Mouse (Mus musculus): ENCODE measurements around the gene Akap2. TPM values are rescaled to one million over a fixed set of nuclear protein-coding genes. Genes with fewer than 3 reads are reported as not detected.
A peak's percentile ranks its signal among the peaks of the same experiment; 100 is the strongest.

Gene Akap2
- polyA plus RNA-seq, 1 experiment from 2014 or later, result 9.6 TPM

DNA sequence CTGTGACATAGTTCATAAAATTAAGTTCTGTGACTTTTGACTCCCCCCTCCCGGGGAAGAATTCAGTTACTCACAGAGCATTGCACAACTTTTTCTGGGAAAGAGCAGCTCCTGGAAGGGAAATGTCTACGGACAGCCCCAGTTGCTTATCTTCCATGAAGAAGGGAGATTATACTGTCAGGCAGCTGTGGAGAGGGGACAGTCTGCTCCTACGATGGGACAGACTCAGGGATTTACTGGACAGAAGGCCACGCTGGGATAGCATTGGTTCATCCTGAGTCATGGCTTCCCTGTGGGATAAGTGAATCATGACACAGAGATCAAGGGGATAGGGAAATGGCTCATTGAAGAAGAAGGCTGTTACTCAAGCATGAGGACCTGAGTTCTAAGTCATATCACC lies 121.9 kb downstream of the Akap2 start:
- Histone ChIP-seq H3K27ac (ENCODE audit: low read depth, low read length) (no peak overlapping the region), H3K36me3 (ENCODE audit: control insufficient read depth, insufficient read depth) (no peaks in the 10 kb centered on the region), H3K4me1 (replicated peaks; ENCODE audit: control insufficient read depth, insufficient read depth, low read length) (no peaks in the 10 kb centered on the region), H3K4me2 (replicated peaks; ENCODE audit: low read depth) (no peak overlapping the region), H3K4me3 (ENCODE audit: low read depth, low read length) (no peak overlapping the region), H3K27me3 (replicated peaks; ENCODE audit: control insufficient read depth, insufficient read depth, low read length) (no peaks in the 10 kb centered on the region), H3K9me3 (ENCODE audit: control insufficient read depth) (no peaks in the 10 kb centered on the region), H3K9ac (ENCODE audit: low read depth, low read length) (no peak overlapping the region)
- TF ChIP-seq CTCF (IDR thresholded peaks at IDR 0.05; ENCODE audit: low read depth), result no peak
- WGBS, result 40% methylated on average over 4 of the region's 4 CpGs
- no peak for ATAC-seq

DNA sequence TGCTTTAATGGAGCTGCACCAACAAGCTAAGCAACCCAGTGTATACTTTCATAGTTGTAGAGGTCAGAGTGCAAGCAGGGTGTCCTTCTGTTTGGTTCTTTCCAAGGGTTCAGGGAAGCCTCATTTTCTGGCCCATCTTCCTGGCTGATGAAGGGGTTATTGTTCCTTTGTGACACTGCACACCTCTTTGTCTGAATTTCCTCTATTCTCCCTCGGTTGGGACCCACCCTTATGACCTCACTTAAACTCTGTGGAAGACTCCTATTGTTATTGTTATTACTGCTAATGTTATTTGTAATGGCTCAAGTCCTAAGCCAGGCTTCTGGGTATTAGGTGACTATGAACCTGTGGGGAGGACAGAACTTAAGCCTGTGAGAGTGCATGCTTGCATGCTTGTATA lies 124.5 kb downstream of the Akap2 start:
- 39% methylated on average over 1 of the region's 1 CpGs for WGBS
- Histone ChIP-seq H3K4me2 (replicated peaks; ENCODE audit: low read depth) (no peak overlapping the region), H3K27ac (ENCODE audit: low read depth, low read length) (no peak overlapping the region), H3K4me1 (replicated peaks; ENCODE audit: control insufficient read depth, insufficient read depth, low read length) (peaks cover 3% of the 10 kb centered on the region; the same call in 1 of the 2 replicates), H3K4me3 (ENCODE audit: low read depth, low read length) (no peak overlapping the region), H3K36me3 (ENCODE audit: control insufficient read depth, insufficient read depth) (no peaks in the 10 kb centered on the region), H3K27me3 (replicated peaks; ENCODE audit: control insufficient read depth, insufficient read depth, low read length) (no peaks in the 10 kb centered on the region), H3K9me3 (ENCODE audit: control insufficient read depth) (no peaks in the 10 kb centered on the region), H3K9ac (ENCODE audit: low read depth, low read length) (no peak overlapping the region)
- ATAC-seq, result no peak
- TF ChIP-seq CTCF (IDR thresholded peaks at IDR 0.05; ENCODE audit: low read depth), result no peak

DNA sequence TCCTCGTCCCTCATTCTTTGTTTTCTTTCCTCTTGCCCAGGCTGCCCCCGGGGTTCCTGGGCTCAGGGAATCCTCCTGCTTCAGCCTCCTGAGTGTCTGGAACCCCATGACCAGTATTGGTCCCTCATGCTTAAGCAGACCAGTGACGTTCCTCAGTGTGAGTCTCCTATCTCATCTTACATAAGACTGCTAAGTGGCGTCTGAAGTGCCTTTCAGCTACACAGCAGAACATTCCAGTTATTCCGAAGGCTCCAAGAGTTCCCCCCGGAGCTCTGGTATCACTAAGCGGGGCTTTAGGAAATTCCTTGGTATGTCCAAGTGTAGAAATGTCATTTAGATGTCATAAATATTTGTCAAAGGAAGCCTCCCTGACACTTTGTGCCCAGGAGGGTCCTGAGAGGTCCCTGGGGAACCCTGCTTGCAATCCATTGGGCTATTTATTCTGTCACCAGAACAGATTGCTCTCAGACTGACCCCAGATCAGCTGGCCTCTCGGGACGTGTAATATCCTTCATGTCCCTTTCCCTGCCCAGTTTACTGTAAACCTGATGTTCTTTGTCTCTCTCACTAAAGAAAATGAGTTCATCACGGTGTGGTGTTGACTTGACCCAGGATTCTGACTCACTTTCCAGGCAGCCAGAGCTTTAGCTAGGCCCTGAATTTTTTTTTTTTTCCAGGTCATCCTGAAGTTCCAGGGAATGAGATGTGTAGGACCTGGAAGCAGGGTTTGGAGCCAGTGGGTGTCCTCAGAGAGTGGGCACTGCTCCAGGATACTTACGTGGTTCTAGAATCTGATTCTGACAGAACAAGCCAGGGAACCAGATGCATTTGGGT lies 125.2 kb downstream of the Akap2 start:
- WGBS, result 70% methylated on average over 11 of the region's 11 CpGs
- TF ChIP-seq CTCF (IDR thresholded peaks at IDR 0.05; ENCODE audit: low read depth), result no peak
- H3K27ac ChIP-seq (ENCODE audit: low read depth, low read length), result 0 out of 2 replicates have a peak overlapping the region, but pooled peaks have one; percentile 7

DNA sequence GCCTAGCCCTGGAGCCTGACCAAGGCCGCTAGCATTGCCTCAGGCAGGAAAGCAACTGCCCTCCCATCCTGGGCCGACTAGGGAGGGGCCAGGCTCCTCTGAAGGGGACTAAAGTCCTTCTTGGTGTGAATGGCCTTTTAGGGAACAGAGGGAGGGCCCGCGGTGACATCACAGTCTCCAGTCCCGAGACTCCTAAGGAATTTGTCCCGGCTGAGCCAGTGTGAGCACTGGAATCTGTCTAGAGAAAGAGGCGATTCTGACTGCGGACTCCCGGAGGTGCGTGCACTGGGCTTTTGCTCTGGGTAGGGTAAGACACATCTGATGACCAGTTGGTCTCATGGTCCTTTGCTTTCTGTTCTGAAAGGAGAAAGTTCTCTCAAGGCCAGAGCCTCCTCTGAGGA lies 127.6 kb downstream of the Akap2 start:
- Histone ChIP-seq H3K27me3 (replicated peaks; ENCODE audit: control insufficient read depth, insufficient read depth, low read length) (no peaks in the 10 kb centered on the region), H3K9me3 (ENCODE audit: control insufficient read depth) (no peaks in the 10 kb centered on the region), H3K36me3 (ENCODE audit: control insufficient read depth, insufficient read depth) (no peaks in the 10 kb centered on the region), H3K27ac (ENCODE audit: low read depth, low read length) (peak overlapping the region; percentile 70), H3K4me3 (ENCODE audit: low read depth, low read length) (peak overlapping the region; percentile 30), H3K4me1 (replicated peaks; ENCODE audit: control insufficient read depth, insufficient read depth, low read length) (peaks cover 3% of the 10 kb centered on the region; the same call in 1 of the 2 replicates), H3K9ac (ENCODE audit: low read depth, low read length) (peak overlapping the region; percentile 23), H3K4me2 (replicated peaks; ENCODE audit: low read depth) (peak overlapping the region; percentile 61)
- peak; percentile 95 for ATAC-seq
- WGBS, result under 1% methylated on average over 10 of the region's 10 CpGs
- no peak for TF ChIP-seq CTCF (IDR thresholded peaks at IDR 0.05; ENCODE audit: low read depth)

More for the DNA sequence above, 125.2 kb downstream of the Akap2 start:
- no peaks in the 10 kb centered on the region for H3K36me3 ChIP-seq (ENCODE audit: control insufficient read depth, insufficient read depth)
- no peaks in the 10 kb centered on the region for H3K9me3 ChIP-seq (ENCODE audit: control insufficient read depth)
- H3K4me2 ChIP-seq (replicated peaks; ENCODE audit: low read depth), result no peak overlapping the region
- H3K4me3 ChIP-seq (ENCODE audit: low read depth, low read length), result no peak overlapping the region
- no peaks in the 10 kb centered on the region for H3K27me3 ChIP-seq (replicated peaks; ENCODE audit: control insufficient read depth, insufficient read depth, low read length)
- no peak for ATAC-seq
- peaks cover 3% of the 10 kb centered on the region; the same call in 1 of the 2 replicates for H3K4me1 ChIP-seq (replicated peaks; ENCODE audit: control insufficient read depth, insufficient read depth, low read length)
- H3K9ac ChIP-seq (ENCODE audit: low read depth, low read length), result no peak overlapping the region

DNA sequence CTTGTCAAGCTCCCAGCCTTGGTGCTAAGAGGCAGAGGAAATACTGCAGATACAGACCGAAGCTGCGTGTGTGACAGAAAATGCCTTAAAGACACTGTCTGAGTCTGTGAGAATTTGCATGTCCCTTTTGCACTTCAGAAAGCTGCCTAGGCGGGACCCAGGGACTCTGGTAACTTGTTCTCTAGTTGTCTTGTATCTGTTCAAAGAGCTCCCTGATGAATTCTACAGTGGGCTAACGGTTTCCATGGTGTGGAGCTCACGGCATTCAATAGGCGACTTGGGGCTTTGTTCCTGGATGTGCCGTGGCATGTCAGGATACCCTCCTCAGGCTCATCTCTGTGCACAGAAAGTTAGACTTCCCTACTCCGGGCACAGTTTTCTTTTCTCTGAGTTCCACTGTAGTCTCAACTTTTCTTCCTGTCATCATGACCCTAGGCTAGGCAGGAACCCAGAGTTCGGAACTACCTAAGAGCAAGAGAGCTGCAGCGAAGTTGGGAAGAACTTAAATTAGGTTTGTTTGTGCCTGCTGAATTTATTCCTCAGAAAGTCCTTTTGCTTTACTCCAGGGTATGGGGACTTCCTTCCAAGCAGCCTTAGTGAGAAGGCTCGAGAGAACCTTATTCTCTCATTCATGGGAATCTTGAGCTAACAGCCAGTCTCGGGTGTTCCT lies 128.2 kb downstream of the Akap2 start:
- ATAC-seq, result no peak
- 49% methylated on average over 12 of the region's 12 CpGs for WGBS
- no peak for TF ChIP-seq CTCF (IDR thresholded peaks at IDR 0.05; ENCODE audit: low read depth)

DNA sequence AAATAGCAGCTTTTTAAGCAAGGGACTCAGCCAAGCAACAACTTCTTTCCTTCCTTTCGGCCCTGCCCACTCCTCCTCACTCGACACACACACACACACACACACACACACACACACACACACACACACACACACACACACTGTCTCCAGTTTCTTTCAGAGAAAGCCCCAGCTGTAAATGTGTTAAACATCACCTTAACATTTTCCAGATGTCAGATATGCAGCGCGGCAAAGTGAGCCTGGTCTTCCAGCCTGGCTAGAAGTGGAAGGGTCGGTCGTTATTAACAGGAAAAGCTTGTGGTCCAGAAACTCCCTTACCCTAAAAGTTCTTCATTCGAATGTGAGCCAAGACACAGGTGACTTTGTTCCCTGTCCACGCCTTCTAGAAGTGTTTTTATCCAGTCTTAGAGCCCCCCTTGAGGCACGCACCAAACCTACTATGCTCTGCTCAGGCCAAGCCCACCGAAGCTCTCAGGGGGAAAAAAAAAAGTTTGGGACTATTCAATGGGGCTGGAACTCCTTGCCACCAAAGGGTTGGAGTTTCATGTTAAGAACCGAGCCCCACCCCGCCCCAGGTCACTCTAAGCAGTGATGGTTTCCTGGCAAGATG lies 129.0 kb downstream of the Akap2 start:
- Histone ChIP-seq H3K4me3 (ENCODE audit: low read depth, low read length) (peak overlapping the region; percentile 30), H3K4me2 (replicated peaks; ENCODE audit: low read depth) (peak overlapping the region; percentile 61), H3K36me3 (ENCODE audit: control insufficient read depth, insufficient read depth) (no peaks in the 10 kb centered on the region), H3K4me1 (replicated peaks; ENCODE audit: control insufficient read depth, insufficient read depth, low read length) (peaks cover 3% of the 10 kb centered on the region; the same call in 1 of the 2 replicates), H3K9me3 (ENCODE audit: control insufficient read depth) (no peaks in the 10 kb centered on the region), H3K27ac (ENCODE audit: low read depth, low read length) (peak overlapping the region; percentile 70; the same call in 1 of the 2 replicates), H3K9ac (ENCODE audit: low read depth, low read length) (no peak overlapping the region), H3K27me3 (replicated peaks; ENCODE audit: control insufficient read depth, insufficient read depth, low read length) (no peaks in the 10 kb centered on the region)
- no peak for TF ChIP-seq CTCF (IDR thresholded peaks at IDR 0.05; ENCODE audit: low read depth)
- ATAC-seq, result no peak
- WGBS, result 41% methylated on average over 12 of the region's 12 CpGs

More for the DNA sequence above, 128.2 kb downstream of the Akap2 start:
- Histone ChIP-seq H3K4me2 (replicated peaks; ENCODE audit: low read depth) (peak overlapping the region; percentile 61), H3K27me3 (replicated peaks; ENCODE audit: control insufficient read depth, insufficient read depth, low read length) (no peaks in the 10 kb centered on the region), H3K4me1 (replicated peaks; ENCODE audit: control insufficient read depth, insufficient read depth, low read length) (peaks cover 3% of the 10 kb centered on the region; the same call in 1 of the 2 replicates), H3K4me3 (ENCODE audit: low read depth, low read length) (peak overlapping the region; percentile 30), H3K36me3 (ENCODE audit: control insufficient read depth, insufficient read depth) (no peaks in the 10 kb centered on the region), H3K9me3 (ENCODE audit: control insufficient read depth) (no peaks in the 10 kb centered on the region), H3K9ac (ENCODE audit: low read depth, low read length) (peak overlapping the region; percentile 23), H3K27ac (ENCODE audit: low read depth, low read length) (peak overlapping the region; percentile 70)
